Mouse (Mus musculus): ENCODE data around the gene Flcn.

Gene Flcn

DNA sequence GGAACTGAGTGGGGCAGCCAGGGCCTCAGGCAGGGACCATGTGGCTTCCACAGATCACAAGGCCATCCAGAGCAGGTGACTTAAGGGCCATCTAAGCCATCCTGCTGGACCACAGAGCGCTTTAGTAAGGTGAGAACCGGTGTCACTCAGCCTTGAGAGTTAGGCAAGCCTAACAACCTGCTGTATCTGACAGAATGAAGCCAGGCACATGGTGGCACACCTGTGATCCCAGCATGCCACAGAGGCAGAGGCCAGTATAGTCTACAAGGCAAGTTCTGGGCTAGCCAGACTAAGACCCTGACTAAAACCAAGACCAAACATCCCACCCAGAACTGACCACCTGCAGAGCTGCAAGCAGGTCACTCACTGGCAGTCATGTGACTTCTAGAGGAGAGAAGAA lies 4.2 kb downstream of the Flcn start:
- DNase-seq (ENCODE audit: low read depth in 2 of 2, low spot score in 2 of 2), result no peak

- DNase-seq (ENCODE audit: low read depth in 2 of 2, low spot score in 2 of 2), result no peak
These were observed 4.6 kb downstream of the Flcn start for GRCm38 (mm10) chr11:59805256-59805655.

DNA sequence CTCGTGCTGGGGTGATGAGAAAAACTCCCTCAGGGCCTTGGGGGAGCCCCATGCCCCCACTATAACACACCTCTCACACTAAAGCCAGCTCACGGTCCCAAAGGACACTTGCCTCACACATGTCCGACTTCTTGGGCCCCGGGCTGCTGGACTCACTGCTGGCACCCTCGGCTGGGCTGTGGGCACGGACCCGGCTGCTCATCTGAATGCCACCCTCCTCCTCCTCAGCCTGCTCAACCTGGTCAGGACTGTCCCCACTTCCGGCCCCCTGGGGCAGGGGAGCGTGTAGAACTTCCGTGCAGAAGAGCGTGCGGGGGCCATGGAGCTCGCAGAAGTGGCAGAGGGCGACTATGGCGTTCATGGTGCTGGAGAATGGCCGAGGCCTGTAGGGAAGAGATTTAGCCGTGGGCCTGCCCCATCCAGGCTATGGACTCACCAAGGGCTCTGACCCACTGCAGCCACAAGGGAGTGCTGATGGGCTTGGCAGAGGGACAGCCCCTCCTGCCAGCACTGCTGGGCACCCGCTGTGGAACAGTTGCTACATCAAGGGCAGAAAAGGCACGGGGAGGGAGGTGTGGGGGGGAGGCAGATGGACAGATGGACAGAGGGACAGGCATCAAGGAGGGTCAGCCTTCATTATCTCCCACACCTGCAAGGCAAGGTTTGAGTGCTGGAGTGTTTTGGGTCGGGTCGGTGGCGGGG lies 5.3 kb downstream of the Flcn start:
- no peak for DNase-seq (ENCODE audit: low read depth in 2 of 2, low spot score in 2 of 2)

DNA sequence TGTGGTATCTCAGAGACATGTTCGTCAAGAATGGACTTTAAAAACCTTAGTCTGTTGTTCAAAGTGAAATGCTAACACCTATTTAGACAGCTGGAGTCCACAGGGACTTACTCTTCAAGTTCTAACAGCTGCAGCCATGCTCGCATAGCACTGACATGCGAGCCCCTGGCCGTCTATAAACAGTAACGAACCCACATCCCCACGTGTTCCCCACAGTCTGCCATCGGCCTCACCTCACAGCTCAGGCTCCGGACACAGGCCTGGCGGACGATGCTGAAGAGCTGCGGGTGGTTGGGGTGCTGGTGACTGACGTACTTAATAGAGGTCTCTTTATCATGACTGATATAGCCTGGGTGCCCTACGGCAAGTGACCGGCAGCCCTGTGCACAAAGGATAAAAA lies 6.3 kb downstream of the Flcn start:
- DNase-seq (ENCODE audit: low read depth in 2 of 2, low spot score in 2 of 2), result no peak

DNA sequence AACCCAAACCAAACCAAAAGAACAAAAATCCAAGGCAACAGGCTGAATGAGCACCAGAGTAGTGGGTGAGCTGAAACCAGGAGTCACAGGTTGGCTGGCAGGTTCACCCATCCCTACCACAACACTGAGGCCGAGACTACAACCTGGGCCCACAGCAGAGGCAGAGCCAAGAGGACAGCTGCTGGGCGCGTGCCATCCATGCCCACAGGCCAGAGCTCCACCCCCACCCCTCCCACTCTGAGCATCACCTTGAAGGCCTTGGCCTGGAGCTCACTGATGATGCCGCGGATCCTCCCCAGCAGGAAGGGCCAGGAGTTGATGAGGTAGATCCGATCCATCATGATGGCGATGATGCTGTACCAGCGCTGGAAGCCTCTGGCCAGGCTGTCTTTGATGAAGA lies 7.9 kb downstream of the Flcn start:
- DNase-seq (ENCODE audit: low read depth in 2 of 2, low spot score in 2 of 2), result no peak

DNA sequence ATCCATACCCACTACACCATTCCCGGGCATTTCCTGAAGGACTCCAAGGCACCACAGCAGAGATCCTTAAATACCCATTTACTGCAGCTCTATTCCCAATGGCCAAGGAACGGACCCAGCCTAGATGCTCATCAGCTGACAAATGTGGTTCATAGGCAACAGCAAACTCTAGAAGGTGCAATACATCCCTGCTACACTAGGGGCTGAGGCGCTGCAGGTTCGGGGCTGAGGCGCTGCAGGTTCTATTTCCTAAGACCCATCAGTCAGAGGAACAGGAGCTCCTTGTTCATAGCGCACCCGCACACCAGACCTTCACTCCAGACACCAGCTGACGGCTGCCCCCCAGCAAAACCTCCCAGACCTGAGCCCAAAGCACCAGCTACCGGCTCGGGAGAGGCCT lies 9.4 kb downstream of the Flcn start:
- DNase-seq (ENCODE audit: low read depth in 2 of 2, low spot score in 2 of 2), result no peak

DNA sequence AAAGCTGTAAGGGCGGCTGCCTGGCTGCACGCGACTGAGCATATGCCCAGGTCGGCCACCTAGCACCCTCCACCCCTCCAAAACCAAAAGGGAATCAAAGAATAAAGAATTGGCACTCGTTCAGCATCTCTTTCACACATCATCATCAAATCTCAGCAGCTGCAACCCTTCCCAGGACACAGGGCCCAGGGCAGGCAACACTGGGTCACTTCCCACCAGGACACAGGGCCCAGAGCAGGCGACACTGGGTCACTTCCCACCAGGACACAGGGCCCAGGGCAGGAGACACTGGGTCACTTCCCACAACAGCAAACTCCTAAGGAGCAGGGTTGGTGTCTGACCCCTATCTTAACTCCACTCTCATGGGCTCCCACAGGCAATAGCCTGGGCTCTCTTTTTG lies 16.4 kb downstream of the Flcn start:
- DNase-seq (ENCODE audit: low read depth in 2 of 2, low spot score in 2 of 2), result no peak

DNA sequence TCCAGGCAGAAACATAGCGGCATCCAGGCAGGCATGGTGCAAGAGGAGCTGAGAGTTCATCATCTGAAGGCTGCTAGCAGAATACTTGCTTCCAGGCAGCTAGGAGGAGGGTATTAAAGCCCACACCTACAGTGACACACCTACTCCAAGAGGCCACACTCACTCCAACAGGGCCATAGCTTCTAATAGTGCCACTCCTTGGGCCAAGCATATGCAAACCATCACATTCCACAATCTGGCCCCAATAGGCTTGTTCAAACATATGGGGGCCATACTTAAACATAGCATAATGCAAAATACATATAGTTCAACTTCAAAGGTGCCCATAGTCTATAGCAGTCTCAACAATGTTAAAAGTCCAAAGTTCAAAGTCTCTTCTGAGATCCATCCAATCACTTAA lies 20.5 kb downstream of the Flcn start:
- no peak for DNase-seq (ENCODE audit: low read depth in 2 of 2, low spot score in 2 of 2)

- DNase-seq (ENCODE audit: low read depth in 2 of 2, low spot score in 2 of 2), result no peak
These were observed 22.5 kb downstream of the Flcn start, which contains the start of gene Pld6 for GRCm38 (mm10) chr11:59787199-59787781. TSS of gene Pld6 (minus strand) at chr11:59787645.

DNA sequence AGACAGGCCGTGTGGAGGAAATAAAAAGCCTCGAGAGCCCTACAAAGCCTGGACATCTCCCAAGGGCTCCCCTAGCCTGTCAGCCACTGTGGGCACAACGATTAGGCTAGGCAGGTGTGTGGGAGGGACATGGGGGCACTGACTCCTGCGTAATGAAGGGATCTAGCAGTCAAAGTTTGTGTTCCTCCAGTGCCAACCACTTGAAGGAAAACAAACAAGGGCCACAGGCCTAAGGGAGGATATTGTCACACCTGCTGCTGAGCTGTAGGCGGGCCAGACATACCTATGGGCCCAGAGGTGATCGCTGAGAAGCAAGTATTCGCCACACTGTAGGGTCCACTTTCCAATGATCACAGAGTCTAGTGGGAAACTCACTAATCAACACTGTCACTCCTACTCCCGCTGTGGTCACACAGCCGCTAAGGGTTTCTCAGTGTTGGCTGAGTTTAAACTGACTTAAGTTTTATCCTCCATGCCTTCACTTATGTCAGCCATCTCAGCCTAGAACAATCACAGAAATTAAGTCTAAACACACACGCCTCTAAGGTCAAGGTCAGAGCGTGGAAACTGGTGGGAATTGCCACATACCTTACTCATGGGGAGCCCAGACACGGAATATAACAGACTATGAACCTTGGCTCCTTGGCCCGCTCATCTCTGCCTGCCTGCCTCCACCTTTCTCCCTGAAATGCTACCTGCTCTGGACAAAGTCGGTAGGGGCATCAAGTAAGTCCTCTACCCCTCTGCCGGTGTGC lies 23.2 kb downstream of the Flcn start:
- DNase-seq (ENCODE audit: low read depth in 2 of 2, low spot score in 2 of 2), result no peak

- DNase-seq (ENCODE audit: low read depth in 2 of 2, low spot score in 2 of 2), result no peak
These were observed 26.2 kb downstream of the Flcn start for GRCm38 (mm10) chr11:59783591-59783990.

GRCm38 (mm10) chr11:59782091-59782590 lies 27.7 kb downstream of the Flcn start:
- DNase-seq (ENCODE audit: low read depth in 2 of 2, low spot score in 2 of 2), result no peak

- DNase-seq (ENCODE audit: low read depth in 2 of 2, low spot score in 2 of 2), result no peak
These were observed 29.6 kb downstream of the Flcn start for GRCm38 (mm10) chr11:59780241-59780640.

DNA sequence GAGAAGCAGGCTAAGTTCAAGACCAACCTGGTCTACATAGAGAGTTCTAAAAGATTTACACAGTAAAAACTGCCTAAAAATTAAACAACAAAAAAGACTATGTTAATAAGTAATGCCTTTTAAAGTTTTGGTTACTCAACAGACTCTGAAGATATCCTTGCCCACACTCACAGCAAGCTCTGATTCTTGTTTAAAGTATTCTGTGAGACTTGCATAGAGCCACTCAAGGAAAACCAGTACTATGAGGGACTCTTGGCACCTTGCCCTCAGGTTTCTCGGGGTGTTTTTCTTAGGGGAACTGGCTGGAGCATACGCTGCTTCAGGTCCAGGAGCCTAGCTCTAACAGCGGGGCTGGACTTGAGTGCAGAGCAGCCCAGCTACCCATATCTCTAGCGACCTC lies 30.4 kb downstream of the Flcn start:
- no peak for DNase-seq (ENCODE audit: low read depth in 2 of 2, low spot score in 2 of 2)

DNA sequence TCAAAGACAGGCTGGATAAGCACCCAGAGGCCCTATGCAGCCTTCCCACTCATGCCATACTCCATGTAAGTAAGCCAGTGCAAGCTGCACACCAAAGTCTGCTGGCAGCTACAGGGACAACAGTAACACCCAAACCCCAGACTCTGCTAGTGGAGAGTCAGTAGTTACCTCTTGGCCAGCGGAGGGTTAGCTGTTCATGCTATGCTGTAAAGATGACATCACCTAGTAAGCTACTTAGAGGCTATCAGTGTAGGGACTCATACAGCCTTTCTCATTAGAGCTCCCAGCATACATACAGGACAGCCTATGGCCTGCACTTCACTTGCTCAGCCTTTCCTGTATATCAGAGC lies 31.0 kb downstream of the Flcn start:
- DNase-seq (ENCODE audit: low read depth in 2 of 2, low spot score in 2 of 2), result no peak

DNA sequence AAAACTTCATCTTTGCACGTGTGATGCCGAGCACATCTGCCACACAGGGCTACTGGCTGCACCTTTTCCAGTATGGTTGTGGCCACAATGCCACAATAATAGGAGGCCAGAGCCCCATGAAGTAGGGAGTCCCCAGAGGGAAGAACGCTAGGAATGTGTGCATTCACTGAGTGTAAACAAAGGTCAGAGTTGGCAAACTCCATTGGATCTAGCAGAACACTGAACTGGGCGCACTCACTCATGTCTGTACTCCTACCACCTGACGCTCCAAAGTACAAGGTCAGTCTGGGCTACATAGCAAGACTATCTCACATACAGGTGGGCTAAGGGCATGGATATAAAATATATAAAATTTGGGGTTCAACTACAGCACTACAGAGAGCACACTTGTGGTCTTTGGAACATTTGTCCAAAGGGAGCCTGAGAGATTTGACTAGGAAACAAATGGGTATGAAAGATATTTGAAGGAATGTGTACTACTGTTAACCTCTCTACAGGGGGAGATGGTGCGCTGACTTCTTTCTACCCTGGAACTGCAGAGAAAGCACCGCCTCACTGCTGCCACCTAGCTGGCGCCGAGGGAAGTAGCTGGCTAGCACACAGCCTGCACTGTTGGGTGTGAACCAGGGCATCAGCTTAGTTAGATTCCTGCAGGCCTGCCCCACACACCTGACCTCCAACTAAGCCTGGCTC lies 31.5 kb downstream of the Flcn start:
- peak; percentile 60 to 66 for DNase-seq (ENCODE audit: low read depth in 2 of 2, low spot score in 2 of 2)

DNA sequence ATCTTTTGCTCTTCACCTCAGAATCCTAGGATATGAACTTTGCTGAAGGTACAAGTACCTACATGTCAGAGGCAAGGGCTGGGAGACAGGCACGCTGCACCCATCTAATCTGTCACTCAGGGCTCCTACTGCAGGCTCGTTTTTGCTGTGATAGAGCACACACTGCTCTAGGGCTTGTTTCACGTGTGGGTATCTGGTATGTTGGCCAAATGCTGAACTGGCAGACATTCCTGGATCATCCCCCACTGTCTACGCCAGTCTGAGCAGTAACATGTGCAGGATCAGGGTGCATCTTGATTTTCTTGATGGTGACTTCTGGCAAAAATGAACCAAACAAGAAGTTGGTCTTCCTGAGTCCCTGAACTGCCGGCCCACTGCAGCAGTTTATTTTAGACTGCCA lies 32.6 kb downstream of the Flcn start:
- no peak for DNase-seq (ENCODE audit: low read depth in 2 of 2, low spot score in 2 of 2)

GRCm38 (mm10) chr11:59775435-59776148 lies 34.2 kb downstream of the Flcn start:
- DNase-seq (ENCODE audit: low read depth in 2 of 2, low spot score in 2 of 2), result no peak

DNA sequence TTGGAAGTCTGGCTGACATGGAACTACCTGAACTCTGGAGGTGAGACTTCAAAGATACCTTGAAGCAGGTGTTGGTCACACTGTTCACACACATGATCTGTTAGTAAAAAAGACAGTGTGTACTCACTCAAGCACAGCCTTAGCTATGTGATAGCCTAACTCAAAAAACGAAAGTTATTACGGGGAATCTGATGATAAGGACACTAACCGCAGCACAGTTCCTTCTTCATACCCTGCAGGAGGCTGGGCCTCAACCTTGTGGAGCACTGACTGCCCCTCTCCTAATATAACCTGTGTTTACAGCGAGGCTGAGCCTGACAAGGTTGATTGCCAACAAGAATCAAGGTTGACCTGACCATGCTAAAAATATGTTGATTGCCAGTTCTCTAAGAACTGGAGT lies 35.3 kb downstream of the Flcn start:
- DNase-seq (ENCODE audit: low read depth in 2 of 2, low spot score in 2 of 2), result no peak

DNA sequence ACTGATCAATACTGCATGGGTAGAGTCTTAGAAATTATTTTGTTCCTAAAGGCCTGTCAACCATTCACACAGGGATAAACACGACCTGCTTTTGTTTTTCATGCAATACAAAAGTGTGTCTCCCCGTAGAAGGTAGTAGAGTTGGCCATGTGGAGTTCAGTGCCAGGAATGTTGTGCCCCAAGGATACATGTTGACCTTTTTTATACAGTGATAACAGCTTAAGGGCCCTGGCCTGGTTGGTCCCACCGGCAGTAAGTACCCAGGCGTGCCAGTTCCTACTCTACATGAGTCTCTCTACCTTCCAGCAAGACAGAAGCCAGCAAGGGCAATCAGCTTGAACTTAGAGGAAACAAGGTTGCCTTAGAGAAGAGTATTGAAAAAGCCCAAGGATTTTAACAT lies 36.9 kb downstream of the Flcn start:
- DNase-seq (ENCODE audit: low read depth in 2 of 2, low spot score in 2 of 2), result no peak

DNA sequence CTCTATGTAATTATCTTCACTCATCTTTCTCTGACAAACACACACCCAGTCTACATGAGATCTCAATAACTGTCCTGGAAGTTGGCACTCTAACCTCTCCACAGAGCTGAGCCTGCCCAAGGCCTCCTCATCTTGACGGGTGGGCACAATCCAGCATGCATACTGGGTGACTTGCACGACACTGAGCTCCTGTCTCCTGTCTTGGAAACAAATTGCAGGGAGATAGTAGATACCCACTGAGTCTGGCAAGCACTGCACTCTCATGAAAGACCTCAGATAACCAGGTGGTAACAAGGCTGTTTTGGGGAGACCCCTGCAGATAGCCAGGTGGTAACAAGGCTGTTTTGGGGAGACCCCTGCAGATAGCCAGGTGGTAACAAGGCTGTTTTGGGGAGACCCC lies 37.5 kb downstream of the Flcn start:
- DNase-seq (ENCODE audit: low read depth in 2 of 2, low spot score in 2 of 2), result no peak

All from CD8-positive naive resting alpha-beta T cell, adult 2 months (primary cell).